Mouse (Mus musculus): ENCODE measurements around the gene B3gnt7. TPM values are rescaled to one million over a fixed set of nuclear protein-coding genes. Genes with fewer than 3 reads are reported as not detected.

Gene B3gnt7
- total and polyA plus RNA-seq, 2 experiments, result 0.31 TPM; not detected in 1

DNA sequence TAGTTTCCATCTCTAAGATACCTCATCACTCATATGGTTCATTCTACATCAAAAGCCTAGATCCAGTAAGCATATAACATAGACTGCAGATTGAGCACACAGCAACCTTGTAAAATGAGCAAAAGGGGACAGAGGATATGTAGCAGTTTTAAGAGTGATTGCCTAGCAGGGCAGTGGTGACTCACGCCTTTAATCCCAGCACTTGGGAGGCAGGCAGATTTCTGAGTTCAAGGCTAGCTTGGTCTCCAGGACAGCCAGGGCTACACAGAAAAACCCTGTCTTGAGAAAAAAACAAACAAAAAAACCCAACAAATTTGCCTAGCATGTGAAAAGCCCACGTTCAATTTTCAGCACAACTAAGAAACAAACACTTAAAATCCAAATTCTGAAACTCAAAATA is 51.6 kb downstream of the B3gnt7 start:
- no peak for DNase-seq (ENCODE audit: extremely low read depth, low read depth, low spot score)
- TF ChIP-seq POLR2A (IDR thresholded peaks at IDR 0.05; ENCODE audit: extremely low read depth, insufficient read depth, low read length) (no peak), CTCF (IDR thresholded peaks at IDR 0.05; ENCODE audit: low read depth, low read length) (no peak)
- Histone ChIP-seq H3K79me2 (ENCODE audit: control insufficient read depth, insufficient read depth, low read length) (peaks cover 4% of the 10 kb centered on the region; the same call in 1 of the 2 replicates), H3K27me3 (ENCODE audit: control insufficient read depth, insufficient read depth, low read length) (no peaks in the 10 kb centered on the region), H3K4me1 (ENCODE audit: control insufficient read depth, insufficient read depth, low read length) (peaks cover 3% of the 10 kb centered on the region; the same call in 1 of the 2 replicates), H3K4me3 (ENCODE audit: insufficient read depth, low read depth, low read length) (no peak overlapping the region), H3K27ac (replicated peaks; ENCODE audit: insufficient read depth, low read depth, low read length) (no peak overlapping the region), H3K36me3 (ENCODE audit: control insufficient read depth, insufficient read depth, low read length) (peaks cover 77% of the 10 kb centered on the region), H3K9ac (ENCODE audit: low read depth, low read length) (no peak overlapping the region)
- WGBS, result 79% methylated on average over 2 of the region's 2 CpGs

Other genes with a start within 250 kb of the B3gnt7 start
- 81.6 and 85.1 TPM in 2 replicates for gene Psmd1, start 238.4 kb upstream of the B3gnt7 start, total RNA-seq (2014; rRNA removed)
- gene Psmd1, start 238.4 kb upstream of the B3gnt7 start, polyA plus RNA-seq (2012; rRNA removed), result 57.3 and 61.3 TPM in 2 replicates
- not detected in 2 replicates for gene Htr2b, start 190.9 kb upstream of the B3gnt7 start, total RNA-seq (2014; rRNA removed)
- not detected in 2 replicates for gene Htr2b, start 190.9 kb upstream of the B3gnt7 start, polyA plus RNA-seq (2012; rRNA removed)
- not detected in 2 replicates for gene Gm21972, start 169.2 kb upstream of the B3gnt7 start, total RNA-seq (2014; rRNA removed)
- gene Gm21972, start 169.2 kb upstream of the B3gnt7 start, polyA plus RNA-seq (2012; rRNA removed), result 0.39 TPM in 1 of 2 replicates, not detected in the other
- 4.3 and 4.4 TPM in 2 replicates for gene Armc9, start 148.1 kb upstream of the B3gnt7 start, total RNA-seq (2014; rRNA removed)
- gene Armc9, start 148.1 kb upstream of the B3gnt7 start, polyA plus RNA-seq (2012; rRNA removed), result 2.6 and 3.2 TPM in 2 replicates
- gene Ncl, start 56.6 kb downstream of the B3gnt7 start, total RNA-seq (2014; rRNA removed), result 19.7 and 24.3 TPM in 2 replicates
- gene Ncl, start 56.6 kb downstream of the B3gnt7 start, polyA plus RNA-seq (2012; rRNA removed), result 4.1 and 4.6 TPM in 2 replicates
- gene Nmur1, start 123.4 kb downstream of the B3gnt7 start, total RNA-seq (2014; rRNA removed), result not detected in 2 replicates
- not detected in 2 replicates for gene Nmur1, start 123.4 kb downstream of the B3gnt7 start, polyA plus RNA-seq (2012; rRNA removed)
- gene Tex44, start 123.5 kb downstream of the B3gnt7 start, total RNA-seq (2014; rRNA removed), result not detected in 2 replicates
- gene Tex44, start 123.5 kb downstream of the B3gnt7 start, polyA plus RNA-seq (2012; rRNA removed), result not detected in 2 replicates
- gene Ptma, start 223.9 kb downstream of the B3gnt7 start, total RNA-seq (2014; rRNA removed), result 259 and 274 TPM in 2 replicates
- gene Ptma, start 223.9 kb downstream of the B3gnt7 start, polyA plus RNA-seq (2012; rRNA removed), result 214 and 240 TPM in 2 replicates

All from liver, adult 2 months (tissue).